Mouse (Mus musculus) bone marrow, adult 2 months (tissue): ENCODE measurements around the gene Gucy1b1.

Experiments used
- CTCF ChIP-seq: fragments of 200-500 bp; IDR thresholded peaks from 2 replicates; pipeline ENCODE4 v1.5.1; 2011; ENCODE audit warnings: low read length, control low read depth; ENCODE audit not compliant: control insufficient read depth, insufficient read depth
- POLR2A ChIP-seq: fragments of 200-500 bp; IDR thresholded peaks from 2 replicates; pipeline ENCODE4 v1.6.1; 2011; ENCODE audit warnings: low read depth, mild to moderate bottlenecking, control low read depth, low read length, borderline replicate concordance; ENCODE audit not compliant: control insufficient read depth

GRCm38 (mm10) chr3:82030008-82030748 is 44.3 kb downstream of the Gucy1b1 start:
- no peak for TF ChIP-seq CTCF
- no peak for TF ChIP-seq POLR2A
